Mouse (Mus musculus): Measurements from ENCODE around the gene Vars. TPM values are rescaled to one million over a fixed set of nuclear protein-coding genes. Genes with fewer than 3 reads are reported as not detected.
"Not testable (repeated sequence)": the region's sequence is repeated elsewhere in the genome, so short reads cannot be mapped to it uniquely, and the experiment has no call there.

Gene Vars
- polyA plus RNA-seq, 1 experiment from 2014 or later = 51.4 TPM

DNA sequence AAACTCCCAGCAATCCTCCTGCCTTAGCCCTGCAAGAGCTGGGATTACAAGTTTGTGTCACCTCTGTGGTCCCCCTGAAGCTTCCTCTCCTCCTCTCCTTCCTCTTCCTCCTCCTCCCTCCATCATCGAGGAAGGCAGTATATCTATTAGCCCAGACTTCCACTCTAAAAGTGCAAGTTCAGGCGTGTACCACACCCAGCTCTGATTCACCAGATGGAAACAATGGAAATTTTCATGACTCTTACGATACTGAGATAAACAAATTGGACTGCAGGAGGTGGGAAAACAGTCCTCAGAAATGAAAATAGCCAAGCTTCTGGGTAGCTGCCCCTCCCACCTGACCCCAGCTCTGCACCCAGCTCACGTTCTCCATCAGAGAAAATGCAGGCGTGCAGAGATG, 35.2 kb upstream of the Vars start:
- no peaks in the 10 kb centered on the region for H3K4me1 ChIP-seq (ENCODE audit: control insufficient read depth, insufficient read depth, low read length)
- peaks cover 12% of the 10 kb centered on the region for H3K27me3 ChIP-seq (ENCODE audit: control insufficient read depth, insufficient read depth, low read length)
- 73% methylated on average over 5 of the region's 5 CpGs for WGBS

DNA sequence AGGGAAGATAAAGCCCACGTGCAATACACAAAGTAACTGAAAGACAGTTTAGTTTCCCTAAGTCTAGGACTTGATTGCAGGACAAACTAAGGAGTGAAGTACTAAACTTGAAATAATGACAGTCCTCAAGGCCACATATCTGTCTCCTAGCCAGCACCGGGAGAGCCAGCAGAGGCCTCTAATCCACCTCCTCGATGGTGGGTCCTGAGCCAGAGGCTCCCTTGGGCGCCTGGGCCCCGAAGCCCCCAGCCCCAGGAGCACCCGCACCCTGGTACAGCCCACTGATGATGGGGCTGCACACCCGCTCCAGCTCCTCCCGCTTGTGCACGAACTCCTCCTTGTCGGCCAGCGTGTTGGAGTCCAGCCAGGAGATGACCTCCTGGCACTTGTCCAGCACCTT, 31.0 kb upstream of the Vars start, which contains the start of gene Gm20481:
TSS of gene Gm20481 (plus strand) at position 91 of the 400 bp plus-strand sequence.
- H3K27me3 ChIP-seq (ENCODE audit: control insufficient read depth, insufficient read depth, low read length) = peaks cover 12% of the 10 kb centered on the region
- not testable (repeated sequence) for H3K4me1 ChIP-seq (ENCODE audit: control insufficient read depth, insufficient read depth, low read length); H3K4me3 ChIP-seq (ENCODE audit: low read depth, low read length); H3K27ac ChIP-seq (ENCODE audit: low read depth, low read length); H3K9ac ChIP-seq (replicated peaks; ENCODE audit: low read depth, low read length); H3K9me3 ChIP-seq (ENCODE audit: control insufficient read depth, low read length); ATAC-seq (ENCODE audit: low read depth); H3K4me2 ChIP-seq (ENCODE audit: low read depth, low read length); H3K36me3 ChIP-seq (ENCODE audit: control insufficient read depth, insufficient read depth, low read length)
- 72% methylated on average over 6 of the region's 11 CpGs for WGBS

More for the DNA sequence above, 35.2 kb upstream of the Vars start:
- no peak overlapping the region for H3K4me2 ChIP-seq (ENCODE audit: low read depth, low read length)
- no peak overlapping the region for H3K9ac ChIP-seq (replicated peaks; ENCODE audit: low read depth, low read length)
- H3K4me3 ChIP-seq (ENCODE audit: low read depth, low read length) = no peak overlapping the region
- no peak for ATAC-seq (ENCODE audit: low read depth)
- H3K9me3 ChIP-seq (ENCODE audit: control insufficient read depth, low read length) = no peaks in the 10 kb centered on the region
- H3K36me3 ChIP-seq (ENCODE audit: control insufficient read depth, insufficient read depth, low read length) = no peaks in the 10 kb centered on the region
- H3K27ac ChIP-seq (ENCODE audit: low read depth, low read length) = no peak overlapping the region

- ATAC-seq (ENCODE audit: low read depth); H3K36me3 ChIP-seq (ENCODE audit: control insufficient read depth, insufficient read depth, low read length); H3K9ac ChIP-seq (replicated peaks; ENCODE audit: low read depth, low read length); H3K4me2 ChIP-seq (ENCODE audit: low read depth, low read length); H3K27ac ChIP-seq (ENCODE audit: low read depth, low read length); H3K4me3 ChIP-seq (ENCODE audit: low read depth, low read length); H3K9me3 ChIP-seq (ENCODE audit: control insufficient read depth, low read length); H3K4me1 ChIP-seq (ENCODE audit: control insufficient read depth, insufficient read depth, low read length): not testable (repeated sequence)
- H3K27me3 ChIP-seq (ENCODE audit: control insufficient read depth, insufficient read depth, low read length) = peaks cover 12% of the 10 kb centered on the region
- WGBS = 34% methylated on average over 18 of the region's 37 CpGs
Measured at GRCm38 (mm10) chr17:34970850-34971249, 29.9 kb upstream of the Vars start.

GRCm38 (mm10) chr17:34971694-34972068, 29.1 kb upstream of the Vars start:
- H3K9me3 ChIP-seq (ENCODE audit: control insufficient read depth, low read length); H3K27ac ChIP-seq (ENCODE audit: low read depth, low read length); H3K4me1 ChIP-seq (ENCODE audit: control insufficient read depth, insufficient read depth, low read length); H3K36me3 ChIP-seq (ENCODE audit: control insufficient read depth, insufficient read depth, low read length); H3K9ac ChIP-seq (replicated peaks; ENCODE audit: low read depth, low read length): not testable (repeated sequence)
- H3K27me3 ChIP-seq (ENCODE audit: control insufficient read depth, insufficient read depth, low read length) = peaks cover 12% of the 10 kb centered on the region
- H3K4me3 ChIP-seq (ENCODE audit: low read depth, low read length) = peak overlapping the region; percentile 35; the same call in 1 of the 2 replicates
- WGBS = under 1% methylated on average over 18 of the region's 43 CpGs
- peak overlapping the region; percentile 73 for H3K4me2 ChIP-seq (ENCODE audit: low read depth, low read length)
- peak; percentile 62 for ATAC-seq (ENCODE audit: low read depth)

- H3K4me1 ChIP-seq (ENCODE audit: control insufficient read depth, insufficient read depth, low read length); H3K36me3 ChIP-seq (ENCODE audit: control insufficient read depth, insufficient read depth, low read length); H3K9me3 ChIP-seq (ENCODE audit: control insufficient read depth, low read length); H3K9ac ChIP-seq (replicated peaks; ENCODE audit: low read depth, low read length); H3K27ac ChIP-seq (ENCODE audit: low read depth, low read length): not testable (repeated sequence)
- ATAC-seq (ENCODE audit: low read depth) = peak; percentile 95
- under 1% methylated on average over 27 of the region's 33 CpGs for WGBS
- peaks cover 12% of the 10 kb centered on the region for H3K27me3 ChIP-seq (ENCODE audit: control insufficient read depth, insufficient read depth, low read length)
- peak within 1 kb of the TSS; percentile 35 for H3K4me3 ChIP-seq (ENCODE audit: low read depth, low read length)
- H3K4me2 ChIP-seq (ENCODE audit: low read depth, low read length) = peak within 1 kb of the TSS; percentile 73
Measured at GRCm38 (mm10) chr17:34972069-34972749, 28.6 kb upstream of the Vars start, which contains the start of the genes Hspa1a and Hspa1l. Gene Hspa1a, minus strand, starts transcription at chr17:34972156. Gene Hspa1l, plus strand, starts transcription at chr17:34972703.

- WGBS = 84% methylated on average over 3 of the region's 3 CpGs
- peaks cover 6% of the 10 kb centered on the region; the same call in 1 of the 2 replicates for H3K4me1 ChIP-seq (ENCODE audit: control insufficient read depth, insufficient read depth, low read length)
Measured at GRCm38 (mm10) chr17:34975581-34976492, 24.9 kb upstream of the Vars start.

DNA sequence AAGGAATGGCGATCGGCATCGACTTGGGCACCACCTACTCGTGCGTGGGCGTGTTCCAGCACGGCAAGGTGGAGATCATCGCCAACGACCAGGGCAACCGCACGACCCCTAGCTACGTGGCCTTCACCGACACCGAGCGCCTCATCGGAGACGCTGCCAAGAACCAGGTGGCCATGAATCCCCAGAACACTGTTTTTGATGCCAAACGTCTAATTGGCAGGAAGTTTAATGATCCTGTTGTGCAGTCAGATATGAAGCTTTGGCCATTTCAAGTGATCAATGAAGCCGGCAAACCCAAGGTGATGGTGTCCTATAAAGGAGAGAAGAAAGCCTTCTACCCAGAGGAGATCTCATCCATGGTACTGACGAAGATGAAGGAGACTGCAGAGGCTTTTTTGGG, 23.8 kb upstream of the Vars start:
- Histone ChIP-seq H3K9ac (replicated peaks; ENCODE audit: low read depth, low read length) (no peak overlapping the region), H3K4me1 (ENCODE audit: control insufficient read depth, insufficient read depth, low read length) (peaks cover 11% of the 10 kb centered on the region; the same call in 1 of the 2 replicates), H3K9me3 (ENCODE audit: control insufficient read depth, low read length) (no peaks in the 10 kb centered on the region), H3K4me2 (ENCODE audit: low read depth, low read length) (no peak overlapping the region), H3K36me3 (ENCODE audit: control insufficient read depth, insufficient read depth, low read length) (no peaks in the 10 kb centered on the region), H3K27ac (ENCODE audit: low read depth, low read length) (no peak overlapping the region), H3K4me3 (ENCODE audit: low read depth, low read length) (no peak overlapping the region), H3K27me3 (ENCODE audit: control insufficient read depth, insufficient read depth, low read length) (no peaks in the 10 kb centered on the region)
- ATAC-seq (ENCODE audit: low read depth) = no peak
- 97% methylated on average over 20 of the region's 20 CpGs for WGBS

More at GRCm38 (mm10) chr17:34975581-34976492, 24.9 kb upstream of the Vars start:
- Histone ChIP-seq H3K36me3 (ENCODE audit: control insufficient read depth, insufficient read depth, low read length) (no peaks in the 10 kb centered on the region), H3K4me3 (ENCODE audit: low read depth, low read length) (no peak overlapping the region), H3K4me2 (ENCODE audit: low read depth, low read length) (no peak overlapping the region), H3K9ac (replicated peaks; ENCODE audit: low read depth, low read length) (no peak overlapping the region), H3K27me3 (ENCODE audit: control insufficient read depth, insufficient read depth, low read length) (no peaks in the 10 kb centered on the region), H3K27ac (ENCODE audit: low read depth, low read length) (no peak overlapping the region), H3K9me3 (ENCODE audit: control insufficient read depth, low read length) (no peaks in the 10 kb centered on the region)
- ATAC-seq (ENCODE audit: low read depth) = no peak

- Histone ChIP-seq H3K9ac (replicated peaks; ENCODE audit: low read depth, low read length) (no peak overlapping the region), H3K27me3 (ENCODE audit: control insufficient read depth, insufficient read depth, low read length) (no peaks in the 10 kb centered on the region), H3K4me3 (ENCODE audit: low read depth, low read length) (no peak overlapping the region), H3K27ac (ENCODE audit: low read depth, low read length) (no peak overlapping the region), H3K36me3 (ENCODE audit: control insufficient read depth, insufficient read depth, low read length) (no peaks in the 10 kb centered on the region), H3K4me2 (ENCODE audit: low read depth, low read length) (no peak overlapping the region), H3K4me1 (ENCODE audit: control insufficient read depth, insufficient read depth, low read length) (peaks cover 13% of the 10 kb centered on the region; the same call in 1 of the 2 replicates), H3K9me3 (ENCODE audit: control insufficient read depth, low read length) (no peaks in the 10 kb centered on the region)
- 90% methylated on average over 27 of the region's 27 CpGs for WGBS
- ATAC-seq (ENCODE audit: low read depth) = no peak
Measured at GRCm38 (mm10) chr17:34978239-34978638, 22.5 kb upstream of the Vars start.

DNA sequence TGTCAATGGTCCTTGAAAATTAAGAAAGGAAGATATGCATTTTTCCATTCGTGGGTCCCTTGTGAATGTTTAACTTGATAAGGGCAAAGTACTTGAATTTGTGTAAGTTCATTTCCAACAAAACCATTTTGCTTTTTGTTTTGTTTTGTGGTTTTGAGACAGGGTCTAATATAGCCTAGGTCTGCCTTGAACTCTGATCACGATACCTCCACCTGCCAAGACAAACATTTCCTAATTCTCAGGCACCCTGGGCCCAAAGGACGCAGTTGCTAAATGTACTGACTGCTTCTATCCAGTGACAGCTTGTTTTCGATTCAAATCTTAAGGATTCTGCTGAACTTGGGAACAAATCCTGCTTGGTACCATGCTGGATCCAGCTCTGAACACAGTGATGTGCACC, 21.2 kb upstream of the Vars start:
- Histone ChIP-seq H3K9me3 (ENCODE audit: control insufficient read depth, low read length) (no peaks in the 10 kb centered on the region), H3K4me1 (ENCODE audit: control insufficient read depth, insufficient read depth, low read length) (peaks cover 13% of the 10 kb centered on the region; the same call in 1 of the 2 replicates), H3K27me3 (ENCODE audit: control insufficient read depth, insufficient read depth, low read length) (no peaks in the 10 kb centered on the region), H3K27ac (ENCODE audit: low read depth, low read length) (no peak overlapping the region), H3K9ac (replicated peaks; ENCODE audit: low read depth, low read length) (no peak overlapping the region), H3K4me3 (ENCODE audit: low read depth, low read length) (no peak overlapping the region), H3K36me3 (ENCODE audit: control insufficient read depth, insufficient read depth, low read length) (no peaks in the 10 kb centered on the region), H3K4me2 (ENCODE audit: low read depth, low read length) (no peak overlapping the region)
- WGBS = 96% methylated on average over 4 of the region's 4 CpGs
- no peak for ATAC-seq (ENCODE audit: low read depth)

Data from neural tube, embryonic 14.5 days (tissue).